Mouse (Mus musculus) ovary, adult 18-20 months (tissue): ENCODE data around the gene Parp11.

Source experiments
- DNase-seq: peaks from one replicate; pipeline ENCODE4 v3.0.0; 2022; ENCODE audit warnings: low spot score, mixed read lengths

Parp11 gene

DNA sequence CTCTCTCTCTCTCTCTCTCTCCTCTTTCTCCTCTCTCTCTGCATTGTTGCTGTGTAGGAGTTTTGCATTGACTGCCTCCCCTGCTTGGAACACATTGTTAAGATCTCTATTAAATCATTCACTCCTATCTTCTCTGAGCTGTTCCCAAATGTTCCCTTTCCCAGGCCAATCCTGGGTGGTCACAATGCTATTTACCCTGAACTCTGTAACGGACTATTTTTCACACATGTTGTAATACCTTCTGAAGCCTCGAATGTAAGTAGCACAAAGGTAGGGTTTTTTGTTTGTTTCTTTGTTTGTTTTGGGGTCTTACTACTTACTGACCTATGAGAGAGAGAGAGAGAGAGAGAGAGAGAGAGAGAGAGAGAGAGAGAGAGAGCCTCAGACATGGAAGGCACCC, 2.2 kb downstream of the Parp11 start:
- DNase-seq, result no peak

DNA sequence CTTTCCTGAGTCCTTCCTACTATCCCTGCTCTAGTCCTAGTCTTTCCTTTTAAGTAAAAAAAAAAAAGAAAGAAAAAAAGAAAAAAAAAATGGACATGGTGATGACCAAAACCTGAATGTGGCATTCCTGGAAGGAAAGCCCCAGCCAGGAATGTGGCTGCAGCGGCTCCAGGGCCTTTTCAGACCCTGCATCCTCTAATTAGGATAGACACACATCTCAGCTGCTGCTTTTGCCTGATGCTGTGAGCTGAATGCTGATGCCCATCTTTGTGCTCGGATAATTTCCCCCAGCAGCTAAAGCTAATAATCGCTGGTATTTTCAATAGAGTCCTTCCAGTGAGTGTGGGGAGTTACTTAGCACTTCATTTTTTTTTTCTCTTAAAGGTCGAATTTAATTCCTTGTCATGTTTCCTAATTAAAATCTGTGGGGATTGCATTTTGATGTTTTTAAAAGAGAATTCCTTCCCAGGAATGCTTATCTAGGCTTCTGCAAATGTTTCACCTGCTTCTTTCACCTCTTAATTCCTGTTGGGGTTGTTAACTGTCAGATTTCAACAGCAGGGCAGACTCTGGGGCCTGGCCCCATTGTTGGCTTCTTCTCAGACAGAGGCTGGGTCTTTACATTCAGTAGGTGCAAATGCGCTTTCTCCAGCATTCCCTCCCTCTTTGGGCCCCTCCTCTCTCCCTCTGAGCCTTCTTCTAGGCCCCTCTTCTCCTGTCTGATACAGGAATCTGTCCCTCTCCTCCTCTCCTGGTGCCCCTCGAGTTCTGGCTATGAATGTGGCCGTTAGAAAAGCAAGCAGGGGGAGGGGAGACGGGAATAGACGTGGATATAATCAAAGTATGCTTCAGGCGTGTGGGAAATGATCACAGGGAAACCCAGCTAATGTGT, 3.1 kb downstream of the Parp11 start:
- DNase-seq, result no peak

DNA sequence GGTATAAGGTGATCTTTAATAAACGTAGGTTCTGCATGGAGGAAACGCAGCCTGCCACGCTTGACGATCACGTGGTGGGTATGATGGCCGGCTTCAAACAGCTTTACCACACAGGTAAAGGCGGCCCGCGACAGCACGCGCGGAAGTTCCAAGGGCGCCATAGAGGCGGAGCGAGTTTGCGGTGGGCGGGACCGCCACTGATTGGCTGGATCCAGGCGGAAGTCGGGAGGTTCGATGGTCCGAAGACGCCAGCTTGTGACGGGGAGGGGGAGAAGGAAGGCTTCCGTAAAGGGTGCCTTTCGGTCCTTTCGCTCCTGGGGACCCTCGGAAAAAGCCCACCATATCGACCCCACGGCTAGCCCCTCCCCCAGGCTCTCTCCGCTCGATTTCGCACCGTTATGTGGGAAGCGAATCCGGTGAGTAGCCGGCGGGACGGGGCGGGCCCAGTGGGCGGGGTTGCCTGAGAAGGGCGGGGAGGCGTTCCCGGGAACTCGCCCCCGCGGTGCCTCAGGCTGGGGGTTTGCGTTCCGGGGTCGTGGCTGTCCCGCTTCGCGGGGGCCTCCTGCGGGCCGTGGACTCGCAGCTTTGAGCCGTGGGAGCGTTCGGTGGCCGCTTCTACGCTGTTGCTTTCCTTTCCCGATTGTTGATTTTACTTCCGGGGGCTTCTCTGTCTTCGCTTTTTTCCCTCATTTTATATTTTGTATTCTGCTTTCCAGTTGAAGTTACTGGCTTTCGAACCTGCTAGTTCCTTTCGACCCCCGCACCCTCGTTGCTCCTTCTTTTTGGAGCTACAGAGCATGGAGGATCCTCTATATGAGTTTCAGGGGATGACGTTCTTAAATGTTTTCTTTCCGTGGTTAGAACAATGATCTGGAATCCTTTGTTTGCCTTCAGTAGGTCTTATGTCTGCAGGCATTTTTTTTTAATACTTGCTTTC, 7.0 kb downstream of the Parp11 start:
- DNase-seq, result peak; percentile 84

DNA sequence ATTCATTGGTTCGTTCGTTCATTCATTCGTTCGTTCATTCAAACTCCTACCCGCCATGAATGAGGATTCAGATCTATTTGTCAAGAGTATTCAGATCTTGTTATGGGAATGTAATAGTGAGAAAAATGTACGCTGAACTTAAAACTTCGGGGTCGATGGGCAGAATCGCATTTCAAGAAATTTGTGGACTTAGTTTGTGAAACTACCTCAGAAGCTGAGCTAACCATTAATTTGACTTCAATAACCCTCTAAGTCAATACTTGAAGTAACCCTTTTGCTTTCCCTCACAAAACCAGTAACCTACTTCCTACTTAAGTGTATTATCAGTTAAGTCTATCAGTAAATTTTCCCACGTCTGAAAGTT, 7.7 kb downstream of the Parp11 start:
- DNase-seq, result no peak

DNA sequence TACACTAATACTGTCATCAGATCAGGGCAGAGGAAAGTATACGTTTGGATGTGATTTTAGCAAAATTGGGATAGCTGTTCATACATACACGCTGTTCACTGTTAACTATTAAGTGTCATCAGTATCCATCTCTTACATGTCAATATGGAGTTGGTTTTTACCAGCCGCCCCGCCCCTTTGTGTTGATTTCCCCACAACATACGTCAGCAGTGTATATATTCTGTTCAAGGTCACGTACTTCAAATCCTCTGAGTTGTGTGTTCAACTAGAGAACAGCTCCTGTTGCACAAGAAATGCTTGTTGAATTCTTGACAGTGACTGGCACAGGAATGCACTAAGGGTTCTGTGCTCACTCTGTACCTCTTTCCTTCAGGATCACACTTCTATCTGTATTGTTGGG, 8.2 kb downstream of the Parp11 start:
- DNase-seq, result no peak

DNA sequence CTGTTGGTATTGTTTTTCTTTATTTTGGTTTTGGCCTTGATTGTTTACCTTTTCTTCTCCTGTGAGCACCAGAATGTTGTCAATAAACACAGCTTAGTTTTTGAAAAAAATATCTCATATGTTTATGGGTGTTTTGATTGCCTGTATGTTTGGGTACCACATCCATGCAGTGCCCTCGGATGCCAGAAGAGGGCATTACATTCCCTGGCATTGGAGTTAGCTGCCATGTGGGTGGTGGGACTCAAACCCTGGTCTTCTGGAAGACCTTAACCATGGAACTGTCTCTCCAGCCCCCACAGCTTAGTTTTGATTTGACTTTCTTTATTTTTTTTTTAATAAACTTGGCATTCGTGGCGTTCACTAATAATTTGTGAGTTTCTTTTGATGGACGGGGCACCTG, 8.8 kb downstream of the Parp11 start:
- no peak for DNase-seq

DNA sequence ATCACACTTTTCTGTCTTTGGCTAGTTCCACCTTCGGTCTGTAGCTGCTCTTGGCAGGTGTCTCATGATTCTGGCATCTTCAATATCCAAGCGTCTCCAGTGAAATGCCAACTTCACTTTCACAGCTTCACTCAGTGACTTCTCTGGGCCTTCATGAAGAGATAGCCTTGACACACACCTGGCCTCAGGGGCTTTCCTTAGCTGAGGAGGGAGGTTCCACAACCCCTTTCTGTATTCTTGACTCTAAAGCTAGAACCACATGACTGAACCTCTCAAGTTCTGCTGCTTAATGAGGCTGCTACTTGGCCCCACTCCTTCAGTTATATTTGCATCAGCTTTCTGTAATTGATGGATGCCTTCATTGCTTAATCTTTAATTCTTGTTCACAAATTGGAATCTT, 10.1 kb downstream of the Parp11 start:
- DNase-seq, result no peak

DNA sequence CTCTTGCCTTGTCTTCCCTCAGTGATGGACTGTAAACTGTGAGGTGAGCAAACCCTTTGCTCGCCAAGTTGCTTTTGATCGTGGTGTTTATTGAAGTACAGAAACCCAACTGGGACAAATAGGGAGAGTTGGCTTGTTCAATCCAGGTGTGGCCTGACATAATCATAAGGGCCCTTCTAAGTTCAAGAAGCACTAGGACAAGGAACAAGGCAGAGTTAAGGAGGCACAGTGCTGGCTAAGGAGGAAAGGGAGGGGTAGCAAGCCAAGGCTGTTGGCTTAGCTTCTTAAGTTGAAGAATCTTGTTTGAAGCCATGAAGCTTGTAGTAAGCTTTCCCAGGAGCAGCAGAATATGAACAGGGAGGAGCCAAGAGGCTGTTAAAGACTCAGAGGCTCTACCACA, 13.1 kb downstream of the Parp11 start:
- DNase-seq, result no peak

DNA sequence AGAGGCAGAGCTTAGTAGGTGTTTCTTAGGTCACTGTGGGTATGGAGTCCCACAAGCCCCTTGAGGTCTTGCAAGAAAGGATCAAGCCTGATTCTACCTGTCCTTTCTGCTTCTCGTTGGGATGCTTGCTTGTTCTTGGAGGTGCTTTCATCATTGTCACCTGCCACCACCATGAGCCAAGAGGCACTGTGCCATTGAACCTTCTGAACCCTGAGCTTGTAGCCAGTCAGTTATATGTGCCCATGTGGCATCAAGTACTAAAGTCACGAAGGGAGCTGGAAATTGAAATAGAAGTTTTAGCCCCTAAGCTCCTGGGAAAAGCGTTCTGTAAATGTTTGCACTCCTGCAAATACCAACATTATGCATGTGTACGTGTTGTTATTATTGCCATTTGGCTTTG, 14.9 kb downstream of the Parp11 start:
- DNase-seq, result no peak

DNA sequence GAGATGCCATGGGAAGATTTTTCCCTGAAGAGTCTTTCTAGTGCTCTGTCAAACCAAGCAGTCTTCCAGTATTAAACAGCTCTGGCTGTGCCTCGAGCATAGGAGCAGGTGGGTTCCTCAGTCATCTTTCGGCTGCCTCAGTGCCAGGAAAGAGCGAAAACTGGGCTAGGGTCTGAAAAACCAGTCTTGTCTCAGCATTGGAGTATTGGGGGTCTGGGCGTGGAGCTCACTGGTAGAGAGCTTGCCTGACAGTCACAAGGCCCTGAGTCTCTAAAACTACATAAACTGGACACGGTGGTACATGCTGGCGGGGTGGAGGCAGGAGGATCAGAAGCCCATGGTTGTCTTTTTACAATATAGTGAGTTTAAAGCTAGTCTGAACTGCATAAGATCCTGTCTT, 15.6 kb downstream of the Parp11 start:
- DNase-seq, result no peak

DNA sequence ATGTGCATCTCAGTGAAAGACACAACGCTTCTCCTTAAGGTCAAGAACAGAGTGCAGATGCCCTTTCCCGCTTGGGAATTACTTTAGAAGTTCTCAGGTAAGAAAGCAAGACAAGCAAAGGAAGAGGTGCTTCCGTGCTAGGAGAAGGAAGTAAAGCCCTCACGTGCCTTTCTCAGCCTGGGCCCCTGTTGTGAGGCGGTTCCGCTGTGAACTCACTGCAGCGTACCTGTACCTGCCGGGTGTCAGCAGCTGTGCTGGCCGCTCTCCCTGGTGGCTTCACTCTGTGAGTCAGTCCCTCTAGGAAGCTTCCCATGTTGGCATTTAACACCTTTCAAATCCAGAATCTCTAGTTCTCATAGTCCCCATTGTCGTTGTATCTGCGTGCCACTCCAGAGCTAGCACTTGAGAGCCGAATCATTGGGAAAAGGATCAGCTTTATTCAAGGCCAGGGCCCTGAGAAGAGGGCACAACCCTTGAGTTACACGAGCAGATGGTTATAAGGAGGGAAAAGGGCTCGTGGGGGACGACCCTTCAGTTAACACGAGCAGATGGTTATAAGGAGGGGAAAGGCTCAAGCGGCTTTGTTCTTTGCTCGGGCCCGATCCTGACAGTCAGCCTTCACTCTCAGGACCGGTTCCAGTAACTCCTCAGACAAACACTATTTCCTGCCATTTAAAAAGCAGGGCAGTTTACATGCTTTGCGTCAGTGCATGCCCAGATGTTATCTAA, 16.8 kb downstream of the Parp11 start:
- no peak for DNase-seq

DNA sequence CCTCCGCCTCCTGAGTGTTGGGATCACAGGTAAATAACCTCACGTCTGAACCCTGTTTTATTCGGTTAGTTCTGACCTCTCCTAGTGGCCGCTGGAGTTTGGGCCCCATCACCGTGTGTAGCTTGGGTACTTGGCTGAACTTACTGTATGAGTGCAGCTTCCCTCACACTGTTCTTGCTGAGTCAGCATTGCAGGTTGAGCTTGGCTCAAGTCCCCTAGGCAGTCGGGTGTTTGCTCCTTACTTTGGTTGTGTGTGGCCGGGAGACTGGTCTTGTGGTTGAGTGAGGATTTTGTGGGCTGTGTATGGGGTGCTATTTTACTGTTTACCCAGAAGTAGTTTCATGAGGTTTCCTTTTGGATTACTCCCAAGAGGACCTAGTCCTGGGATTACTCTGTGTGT, 17.9 kb downstream of the Parp11 start:
- DNase-seq, result no peak

DNA sequence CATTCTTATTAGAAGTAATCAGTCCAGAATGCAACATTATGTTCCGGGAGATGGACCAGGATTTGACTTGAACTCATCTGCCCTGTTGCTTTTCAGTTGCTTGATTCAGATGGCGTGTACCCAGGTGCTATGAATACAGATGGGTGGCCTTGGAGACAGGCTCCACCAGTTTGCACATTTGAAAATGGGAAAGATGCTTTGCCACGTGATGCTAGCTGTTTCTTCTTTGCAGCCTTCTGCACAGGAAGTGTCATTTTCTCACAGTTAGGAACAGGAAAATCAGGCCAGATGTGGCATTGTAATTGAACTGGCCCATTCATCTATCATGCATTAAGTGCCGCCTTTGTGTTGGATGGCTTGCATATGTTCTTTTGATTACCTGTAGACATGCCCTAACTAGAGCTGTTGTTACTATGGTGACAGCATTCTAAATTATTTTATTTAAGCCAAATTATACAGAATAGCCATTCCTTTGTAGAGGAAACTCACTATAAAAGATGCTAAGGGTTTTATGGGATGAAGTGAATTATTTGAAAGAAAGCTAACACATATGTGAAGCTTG, 20.2 kb downstream of the Parp11 start:
- DNase-seq, result no peak

DNA sequence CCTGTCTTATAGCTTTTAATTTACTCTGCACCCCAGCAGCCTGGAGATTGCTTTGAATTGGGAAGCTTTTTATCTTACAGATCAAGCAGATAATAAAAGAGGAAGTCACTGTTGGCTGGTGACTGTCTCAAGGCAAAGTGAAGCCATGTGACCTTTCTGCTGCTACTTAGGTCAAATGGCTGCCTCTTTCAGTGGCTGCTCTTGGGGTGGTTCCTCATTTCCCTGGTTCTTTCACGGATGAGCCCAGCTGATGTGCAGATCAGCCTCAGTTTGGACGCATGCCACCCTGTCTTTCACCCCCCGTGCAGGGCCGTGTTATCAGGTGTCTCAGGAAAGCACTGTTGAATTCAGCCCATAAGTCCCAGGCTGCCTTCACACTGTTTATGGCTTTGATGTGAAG, 25.4 kb downstream of the Parp11 start:
- DNase-seq, result no peak

DNA sequence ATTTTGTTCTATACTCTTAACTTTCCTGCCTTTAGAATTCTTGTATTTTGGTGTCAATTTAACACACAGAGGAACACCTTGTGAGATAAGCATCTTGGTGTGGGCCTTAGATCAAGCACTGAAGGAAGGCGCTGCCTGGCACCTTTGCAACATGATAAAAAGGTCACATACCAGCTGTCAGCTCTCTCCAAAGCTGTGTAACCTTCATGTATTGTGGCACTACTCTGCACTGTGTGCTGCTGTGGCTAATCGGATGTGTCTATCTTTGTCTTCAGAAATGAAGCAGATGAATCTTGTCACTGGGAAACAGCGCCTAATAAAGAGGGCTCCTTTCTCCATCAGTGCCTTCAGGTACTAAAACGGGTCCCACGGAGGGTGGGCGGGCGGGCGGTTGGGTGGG, 27.3 kb downstream of the Parp11 start:
- DNase-seq, result no peak

DNA sequence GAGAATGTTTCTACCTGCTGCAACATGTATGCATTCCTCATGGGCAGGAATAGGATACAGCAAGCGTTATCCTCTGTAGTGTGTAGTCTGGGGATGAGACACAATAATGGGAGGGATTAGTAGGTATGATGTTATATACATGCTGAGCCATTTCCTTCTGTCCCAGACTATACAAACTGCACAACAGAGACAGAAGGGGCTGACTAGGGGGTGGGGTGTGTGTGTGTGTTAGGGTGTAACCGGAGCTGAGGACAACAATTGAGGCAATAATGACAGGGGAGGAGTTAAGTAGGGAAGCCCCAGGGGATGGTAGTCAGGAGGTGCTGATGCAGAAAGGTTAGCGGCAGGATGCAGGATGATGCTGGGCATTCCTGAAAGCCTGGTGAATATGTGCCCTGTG, 28.6 kb downstream of the Parp11 start:
- DNase-seq, result no peak

DNA sequence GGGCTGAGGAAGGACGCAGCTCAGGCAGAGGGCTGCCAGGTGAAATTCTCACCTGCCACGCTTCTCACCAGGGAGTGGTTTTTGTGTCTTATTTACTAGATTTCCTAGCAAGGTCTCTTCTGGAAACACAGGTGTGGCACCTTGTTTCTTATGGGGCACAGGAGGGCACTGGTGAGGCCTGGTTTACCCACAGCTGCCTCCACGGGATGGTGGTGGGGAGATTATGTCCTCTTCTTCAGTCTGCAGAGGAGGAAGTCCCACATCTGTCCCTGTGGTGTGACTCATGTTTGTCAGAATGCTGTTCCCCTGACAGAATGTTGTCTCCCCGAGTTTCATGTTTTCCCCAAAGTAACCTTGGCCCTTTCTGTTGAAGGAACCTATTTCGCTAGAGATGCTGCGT, 44.4 kb downstream of the Parp11 start:
- no peak for DNase-seq

DNA sequence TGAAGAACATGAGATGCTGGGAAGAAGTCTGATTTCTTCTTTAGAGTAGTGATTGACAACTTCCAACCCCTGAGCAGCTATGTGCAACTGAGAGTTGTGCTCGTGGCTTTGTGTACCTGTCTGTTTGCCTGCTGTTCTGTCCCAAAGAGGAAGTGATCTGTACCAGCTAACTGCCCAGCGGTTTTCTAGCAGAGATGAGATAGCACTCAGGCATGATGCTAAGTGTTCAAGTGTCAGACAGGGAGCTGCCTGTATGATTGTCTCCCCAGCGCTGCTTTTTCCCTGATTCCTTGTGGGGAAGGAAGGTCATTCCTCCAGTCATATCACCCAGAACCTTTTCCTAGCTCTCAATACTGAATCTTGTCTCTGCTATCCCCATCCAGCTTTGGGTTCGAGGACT, 45.9 kb downstream of the Parp11 start:
- no peak for DNase-seq

DNA sequence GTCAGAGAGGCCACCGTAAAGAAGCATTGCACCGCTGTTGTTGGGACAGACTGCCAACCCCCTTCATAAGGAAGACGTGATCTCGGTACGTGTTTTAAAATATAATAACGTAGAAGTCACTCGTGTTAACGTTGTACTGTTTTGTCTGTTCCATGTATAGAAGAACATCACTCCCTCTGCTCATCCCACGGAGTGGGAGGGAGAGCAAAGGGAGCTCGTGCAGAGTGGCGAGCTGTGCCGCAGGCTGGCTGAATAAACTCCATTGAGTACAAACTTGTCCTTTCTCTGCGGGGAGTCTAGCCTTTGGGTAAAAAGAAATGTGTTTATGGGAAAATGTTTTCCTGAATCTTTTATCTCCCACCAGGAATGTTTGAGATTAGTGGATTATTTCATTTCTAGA, 47.1 kb downstream of the Parp11 start:
- no peak for DNase-seq

DNA sequence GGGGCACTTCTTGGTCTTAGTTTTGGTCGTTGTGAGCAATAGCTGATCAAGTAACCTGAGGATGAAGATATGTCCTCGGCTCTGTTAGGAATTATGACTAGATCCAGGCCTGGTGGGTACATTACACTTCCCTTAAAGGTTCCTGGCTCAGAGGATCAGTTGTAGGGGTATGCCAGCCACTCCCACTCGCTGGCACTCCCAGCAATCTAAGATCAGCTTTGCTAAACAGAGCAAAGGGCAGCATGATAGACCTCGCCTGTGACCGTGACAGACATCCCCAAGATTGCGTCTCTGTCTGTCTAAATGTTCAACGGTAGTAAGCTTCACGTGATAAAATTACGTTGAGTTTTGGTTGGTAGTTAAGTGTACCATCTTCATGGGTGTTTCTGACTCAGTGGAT, 47.7 kb downstream of the Parp11 start:
- no peak for DNase-seq

DNA sequence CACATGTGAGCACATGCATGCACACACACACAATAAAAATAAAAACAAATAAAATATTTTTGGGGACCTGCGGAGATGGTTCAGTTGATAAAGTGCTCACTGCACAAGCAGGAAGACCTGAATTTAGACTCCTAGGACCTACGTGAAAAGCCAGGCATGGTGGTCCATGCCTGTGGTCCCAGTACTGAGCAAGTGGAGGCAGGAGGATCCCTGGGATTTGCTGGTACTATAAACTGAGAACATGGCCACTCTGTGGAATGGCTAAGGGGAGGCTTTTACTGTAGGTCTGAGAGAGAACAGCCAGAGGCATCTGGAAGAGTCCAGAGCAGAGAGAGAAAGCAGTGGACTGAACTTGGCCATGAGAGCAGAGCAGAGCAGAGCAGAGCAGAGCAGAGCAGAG, 48.6 kb downstream of the Parp11 start:
- no peak for DNase-seq

DNA sequence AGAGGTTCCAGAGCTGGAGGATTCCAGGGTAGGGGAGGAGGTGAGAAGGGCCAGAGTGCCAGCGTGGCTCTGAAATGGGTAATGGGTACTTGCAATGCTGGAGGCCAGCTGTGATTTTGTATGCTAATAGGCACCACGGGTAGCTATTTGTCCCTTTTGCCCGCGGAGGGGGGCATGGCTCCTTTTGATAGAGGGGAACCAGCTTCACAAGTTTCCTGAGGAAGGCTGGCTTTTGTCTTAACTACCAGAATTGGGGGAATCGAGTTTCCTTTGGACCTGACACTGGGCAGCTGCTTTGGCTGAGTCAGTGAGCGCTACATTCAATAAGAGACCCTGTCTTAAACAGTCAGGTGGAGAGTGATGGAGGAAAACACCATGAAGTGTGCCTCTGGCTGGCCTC, 49.2 kb downstream of the Parp11 start:
- no peak for DNase-seq
